ENCODE assay signal across 15 mouse cellular contexts in genomic region chr16:40945834-40946233, GRCm38 (mm10).
DNase-seq lines count a peak whose midpoint lies in the region; ATAC-seq and TF ChIP-seq lines count a peak whose summit lies in the region.
"Had no signal": no experiment of that assay in that cellular context is flagged by ENCODE, and none has a peak within 500 bp of the region (broad histone marks: within the 10 kb centered on the region; RNA-seq: fewer than 3 reads in every experiment).

No protein-coding gene starts in this region.

- ATAC-seq in forebrain, embryonic 14.5 days: no peak
- ATAC-seq in forebrain, embryonic 13.5 days: no peak
- ATAC-seq in kidney, postnatal 0 days (replicated peaks; ENCODE audit: low FRiP score, low read depth): no peak
- no peak for ATAC-seq in midbrain, embryonic 12.5 days (ENCODE audit: low FRiP score, low read depth)
- peak; percentile 52 for ATAC-seq in midbrain, embryonic 15.5 days (replicated peaks)
- ATAC-seq: intestine, embryonic 16.5 days; liver, embryonic 12.5 days had no signal

- H3K9me3 ChIP-seq in forebrain, embryonic 14.5 days (replicated peaks; ENCODE audit: control insufficient read depth, low read length): no peaks in the 10 kb centered on the region
- no peaks in the 10 kb centered on the region for H3K9me3 ChIP-seq in forebrain, embryonic 13.5 days (replicated peaks)
- H3K9me3 ChIP-seq in kidney, postnatal 0 days (replicated peaks; ENCODE audit: low read length): no peaks in the 10 kb centered on the region
- no peaks in the 10 kb centered on the region for H3K9me3 ChIP-seq in midbrain, embryonic 12.5 days
- H3K9me3 ChIP-seq in midbrain, embryonic 10.5 days (replicated peaks): no peaks in the 10 kb centered on the region
- no peaks in the 10 kb centered on the region for H3K9me3 ChIP-seq in midbrain, embryonic 15.5 days
- H3K9me3 ChIP-seq: hindbrain, embryonic 12.5 days; liver, embryonic 12.5 days; stomach, embryonic 15.5 days had no signal

- 43% methylated on average over 1 of the region's 1 CpGs for WGBS in forebrain, embryonic 14.5 days
- 71% methylated on average over 1 of the region's 1 CpGs for WGBS in forebrain, embryonic 13.5 days
- WGBS in kidney, postnatal 0 days: 33% methylated on average over 1 of the region's 1 CpGs
- WGBS in kidney, adult 2 months: 55% methylated on average over 1 of the region's 1 CpGs
- WGBS in midbrain, embryonic 12.5 days: 17% methylated on average over 1 of the region's 1 CpGs
- WGBS in midbrain, embryonic 10.5 days: 45% methylated on average over 1 of the region's 1 CpGs
- WGBS in midbrain, embryonic 15.5 days: 25% methylated on average over 1 of the region's 1 CpGs

- no peak overlapping the region for H3K9ac ChIP-seq in forebrain, embryonic 14.5 days (ENCODE audit: low read length)
- no peak overlapping the region for H3K9ac ChIP-seq in forebrain, embryonic 13.5 days
- H3K9ac ChIP-seq in kidney, postnatal 0 days (ENCODE audit: low read depth, low read length): no peak overlapping the region
- no peak overlapping the region for H3K9ac ChIP-seq in midbrain, embryonic 12.5 days (replicated peaks)
- H3K9ac ChIP-seq in midbrain, embryonic 15.5 days: no peak overlapping the region
- H3K9ac ChIP-seq: hindbrain, embryonic 12.5 days; liver, embryonic 12.5 days; stomach, embryonic 15.5 days had no signal

- DNase-seq in forebrain, embryonic 14.5 days (ENCODE audit: low spot score): peak; percentile 50
- peak; percentile 75 for DNase-seq in kidney, postnatal 0 days (ENCODE audit: low spot score)
- no peak for DNase-seq in kidney, adult 2 months
- DNase-seq in midbrain, embryonic 10.5 days (ENCODE audit: low spot score): no peak
- DNase-seq in spleen, postnatal 10 days (ENCODE audit: low spot score in 2 of 2): no peak
- DNase-seq: cerebellum, adult 9-11 months; left cerebral cortex, postnatal 4 days had no signal

- no peak overlapping the region for H3K27ac ChIP-seq in forebrain, embryonic 14.5 days (ENCODE audit: low read depth, low read length)
- no peak overlapping the region for H3K27ac ChIP-seq in forebrain, embryonic 13.5 days
- H3K27ac ChIP-seq in kidney, postnatal 0 days: no peak overlapping the region
- no peak overlapping the region for H3K27ac ChIP-seq in kidney, adult 2 months (ENCODE audit: insufficient read depth, low read depth, low read length)
- 0 out of 2 replicates have a peak overlapping the region, but pooled peaks have one; percentile 20 for H3K27ac ChIP-seq in midbrain, embryonic 12.5 days (replicated peaks)
- no peak overlapping the region for H3K27ac ChIP-seq in midbrain, embryonic 10.5 days (replicated peaks)
- H3K27ac ChIP-seq in midbrain, embryonic 15.5 days: 0 out of 2 replicates have a peak overlapping the region, but pooled peaks have one; percentile 5
- H3K27ac ChIP-seq: liver, embryonic 12.5 days; stomach, embryonic 15.5 days had no signal

- no peak overlapping the region for H3K4me3 ChIP-seq in forebrain, embryonic 14.5 days (ENCODE audit: low read depth, low read length)
- H3K4me3 ChIP-seq in forebrain, embryonic 13.5 days: no peak overlapping the region
- no peak overlapping the region for H3K4me3 ChIP-seq in kidney, postnatal 0 days (replicated peaks; ENCODE audit: low read depth, low read length)
- H3K4me3 ChIP-seq in kidney, adult 2 months (ENCODE audit: insufficient read depth, low read depth, low read length): no peak overlapping the region
- no peak overlapping the region for H3K4me3 ChIP-seq in midbrain, embryonic 12.5 days
- H3K4me3 ChIP-seq in midbrain, embryonic 10.5 days: no peak overlapping the region
- H3K4me3 ChIP-seq in midbrain, embryonic 15.5 days: no peak overlapping the region
- H3K4me3 ChIP-seq: hindbrain, embryonic 12.5 days; liver, embryonic 12.5 days; stomach, embryonic 15.5 days had no signal

- no peaks in the 10 kb centered on the region for H3K4me1 ChIP-seq in forebrain, embryonic 14.5 days (ENCODE audit: control insufficient read depth, insufficient read depth, low read length)
- H3K4me1 ChIP-seq in forebrain, embryonic 13.5 days: 0 out of 2 replicates have a peak, but pooled peaks cover 8% of the 10 kb centered on the region
- no peaks in the 10 kb centered on the region for H3K4me1 ChIP-seq in kidney, postnatal 0 days (replicated peaks; ENCODE audit: insufficient read depth, low read length)
- no peaks in the 10 kb centered on the region for H3K4me1 ChIP-seq in kidney, adult 2 months (ENCODE audit: control insufficient read depth, insufficient read depth, low read length)
- H3K4me1 ChIP-seq in midbrain, embryonic 12.5 days: peaks cover 3% of the 10 kb centered on the region; the same call in 1 of the 2 replicates
- H3K4me1 ChIP-seq in midbrain, embryonic 10.5 days: peaks cover 11% of the 10 kb centered on the region; the same call in 1 of the 2 replicates
- H3K4me1 ChIP-seq in midbrain, embryonic 15.5 days: peaks cover 7% of the 10 kb centered on the region; the same call in 1 of the 2 replicates
- H3K4me1 ChIP-seq: hindbrain, embryonic 12.5 days; liver, embryonic 12.5 days; stomach, embryonic 15.5 days had no signal

- TF ChIP-seq POLR2A in kidney, adult 2 months (IDR thresholded peaks at IDR 0.05; ENCODE audit: low read depth, low read length): no peak

- no peaks in the 10 kb centered on the region for H3K27me3 ChIP-seq in forebrain, embryonic 14.5 days (replicated peaks; ENCODE audit: control insufficient read depth, insufficient read depth, low read length)
- no peaks in the 10 kb centered on the region for H3K27me3 ChIP-seq in forebrain, embryonic 13.5 days
- no peaks in the 10 kb centered on the region for H3K27me3 ChIP-seq in kidney, postnatal 0 days (ENCODE audit: insufficient read depth, low read length)
- no peaks in the 10 kb centered on the region for H3K27me3 ChIP-seq in kidney, adult 2 months (replicated peaks; ENCODE audit: control insufficient read depth, insufficient read depth, low read length)
- no peaks in the 10 kb centered on the region for H3K27me3 ChIP-seq in midbrain, embryonic 12.5 days
- no peaks in the 10 kb centered on the region for H3K27me3 ChIP-seq in midbrain, embryonic 10.5 days (ENCODE audit: low read depth, poor library complexity, severe bottlenecking)
- H3K27me3 ChIP-seq in midbrain, embryonic 15.5 days (replicated peaks): no peaks in the 10 kb centered on the region
- H3K27me3 ChIP-seq: CH12.LX; hindbrain, embryonic 12.5 days; liver, embryonic 12.5 days; stomach, embryonic 15.5 days had no signal

- TF ChIP-seq CTCF in kidney, postnatal 0 days (IDR thresholded peaks at IDR 0.05; ENCODE audit: low read depth): no peak
- no peak for TF ChIP-seq CTCF in kidney, adult 2 months (conservative IDR thresholded peaks at IDR 0.05; ENCODE audit: insufficient read depth, insufficient read length, low read depth, low read length)

- no peaks in the 10 kb centered on the region for H3K36me3 ChIP-seq in forebrain, embryonic 14.5 days (ENCODE audit: control insufficient read depth, insufficient read depth, low read length)
- H3K36me3 ChIP-seq in forebrain, embryonic 13.5 days (ENCODE audit: poor library complexity, severe bottlenecking): no peaks in the 10 kb centered on the region
- no peaks in the 10 kb centered on the region for H3K36me3 ChIP-seq in kidney, postnatal 0 days (ENCODE audit: insufficient read depth, low read length)
- H3K36me3 ChIP-seq in kidney, adult 2 months (ENCODE audit: control insufficient read depth, insufficient read depth, low read length): no peaks in the 10 kb centered on the region
- H3K36me3 ChIP-seq in midbrain, embryonic 12.5 days: no peaks in the 10 kb centered on the region
- no peaks in the 10 kb centered on the region for H3K36me3 ChIP-seq in midbrain, embryonic 10.5 days
- H3K36me3 ChIP-seq in midbrain, embryonic 15.5 days (replicated peaks): no peaks in the 10 kb centered on the region
- H3K36me3 ChIP-seq: hindbrain, embryonic 12.5 days; liver, embryonic 12.5 days; stomach, embryonic 15.5 days had no signal

- H3K4me2 ChIP-seq in forebrain, embryonic 14.5 days (ENCODE audit: low read length): no peak overlapping the region
- no peak overlapping the region for H3K4me2 ChIP-seq in forebrain, embryonic 13.5 days
- no peak overlapping the region for H3K4me2 ChIP-seq in kidney, postnatal 0 days (ENCODE audit: low read length)
- H3K4me2 ChIP-seq in midbrain, embryonic 12.5 days (replicated peaks): no peak overlapping the region
- H3K4me2 ChIP-seq in midbrain, embryonic 15.5 days: no peak overlapping the region
- H3K4me2 ChIP-seq: hindbrain, embryonic 12.5 days; liver, embryonic 12.5 days; stomach, embryonic 15.5 days had no signal

Comparison
In these comparisons a context has a peak if more than half of its experiments do, and no peak if none do; other contexts are left out.
1. DNase-seq: peak in forebrain, embryonic 14.5 days (single experiment) and kidney, postnatal 0 days (single experiment); none in kidney, adult 2 months (single experiment), midbrain, embryonic 10.5 days (single experiment) and spleen, postnatal 10 days (0 of 2).
2. H3K27ac ChIP-seq: peak in midbrain, embryonic 12.5 days (single experiment) and midbrain, embryonic 15.5 days (single experiment); none in forebrain, embryonic 14.5 days (single experiment), forebrain, embryonic 13.5 days (single experiment), kidney, postnatal 0 days (single experiment), kidney, adult 2 months (single experiment) and midbrain, embryonic 10.5 days (single experiment).